Mouse (Mus musculus) forebrain, embryonic 15.5 days (tissue): Measurements from ENCODE around the gene Nt5c2. TPM values are rescaled to one million over a fixed set of nuclear protein-coding genes. Genes with fewer than 3 reads are reported as not detected.

Source experiments
- ATAC-seq: fragments of 200-750 bp; cut with Nextera tagmentation; replicated peaks from 2 replicates; pipeline ENCODE4 v1.8.0; 2017; ENCODE audit warnings: mild to moderate bottlenecking, moderate TSS enrichment, moderate library complexity
- H3K27ac ChIP-seq: fragments of 300-500 bp; sonication (generic); replicated peaks from 2 replicates; pipeline ENCODE4 v1.5.1; 2015; ENCODE audit warnings: mild to moderate bottlenecking, inconsistent platforms
- H3K27me3 ChIP-seq: fragments of 300-500 bp; sonication (generic); 2 replicates; pipeline ENCODE4 v1.6.1; 2015; ENCODE audit warnings: inconsistent platforms
- H3K36me3 ChIP-seq: fragments of 300-500 bp; sonication (generic); 2 replicates; pipeline ENCODE4 v1.6.1; 2015; ENCODE audit warnings: mild to moderate bottlenecking, inconsistent platforms
- H3K4me1 ChIP-seq: fragments of 300-500 bp; sonication (generic); 2 replicates; pipeline ENCODE4 v1.6.1; 2015; ENCODE audit warnings: inconsistent platforms
- H3K4me2 ChIP-seq: fragments of 300-500 bp; sonication (generic); replicated peaks from 2 replicates; pipeline ENCODE4 v1.6.1; 2015; ENCODE audit warnings: mild to moderate bottlenecking, inconsistent platforms
- H3K4me3 ChIP-seq: fragments of 300-500 bp; sonication (generic); 2 replicates; pipeline ENCODE4 v1.5.1; 2015; ENCODE audit warnings: mild to moderate bottlenecking, inconsistent platforms
- H3K9ac ChIP-seq: fragments of 300-500 bp; sonication (generic); replicated peaks from 2 replicates; pipeline ENCODE4 v1.6.1; 2015; ENCODE audit warnings: mild to moderate bottlenecking, inconsistent platforms
- H3K9me3 ChIP-seq: fragments of 300-500 bp; sonication (generic); 2 replicates; pipeline ENCODE4 v1.6.1; 2016; ENCODE audit warnings: inconsistent platforms
- WGBS: fragments of 180-500 bp; shearing (Covaris S2); methylation state at CpG from one replicate; pipeline ENCODE4 v1.1.7; 2015; ENCODE audit warnings: mixed read lengths; 5-methylcytosine and 5-hydroxymethylcytosine counted together
- polyA plus RNA-seq: library from polyadenylated mRNA; unstranded; fragments of >200 nt; fragmentation: Nextera tagmentation; extraction: Ambion mirVana; gene quantifications from 2 replicates; pipeline ENCODE4 v1.2.1, GENCODE M21; 2015

Nt5c2 gene
- polyA plus RNA-seq, 1 experiment from 2014 or later: 78.2 TPM

DNA sequence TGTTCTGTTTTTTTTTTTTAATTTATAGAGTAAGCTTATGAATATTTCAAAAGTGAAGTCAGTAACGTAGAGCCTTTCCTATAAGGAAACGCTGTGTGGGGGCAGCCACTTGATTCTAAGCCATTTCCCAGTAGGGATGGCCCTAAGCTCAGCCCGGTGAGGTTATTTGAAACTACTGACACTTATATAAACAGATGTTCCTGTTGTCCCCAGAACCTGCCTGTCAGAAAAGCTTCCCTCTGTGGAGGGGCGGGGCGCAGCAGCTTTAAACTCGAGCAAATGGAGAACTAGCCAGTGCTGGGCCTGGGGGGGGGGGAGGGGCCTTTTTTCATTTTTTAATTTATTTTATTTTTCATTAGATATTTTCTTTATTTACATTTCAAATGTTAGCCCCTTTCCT, 150.9 kb downstream of the Nt5c2 start:
- H3K27me3 ChIP-seq: no peaks in the 10 kb centered on the region
- no peak for ATAC-seq
- WGBS: 70% methylated on average over 6 of the region's 6 CpGs

DNA sequence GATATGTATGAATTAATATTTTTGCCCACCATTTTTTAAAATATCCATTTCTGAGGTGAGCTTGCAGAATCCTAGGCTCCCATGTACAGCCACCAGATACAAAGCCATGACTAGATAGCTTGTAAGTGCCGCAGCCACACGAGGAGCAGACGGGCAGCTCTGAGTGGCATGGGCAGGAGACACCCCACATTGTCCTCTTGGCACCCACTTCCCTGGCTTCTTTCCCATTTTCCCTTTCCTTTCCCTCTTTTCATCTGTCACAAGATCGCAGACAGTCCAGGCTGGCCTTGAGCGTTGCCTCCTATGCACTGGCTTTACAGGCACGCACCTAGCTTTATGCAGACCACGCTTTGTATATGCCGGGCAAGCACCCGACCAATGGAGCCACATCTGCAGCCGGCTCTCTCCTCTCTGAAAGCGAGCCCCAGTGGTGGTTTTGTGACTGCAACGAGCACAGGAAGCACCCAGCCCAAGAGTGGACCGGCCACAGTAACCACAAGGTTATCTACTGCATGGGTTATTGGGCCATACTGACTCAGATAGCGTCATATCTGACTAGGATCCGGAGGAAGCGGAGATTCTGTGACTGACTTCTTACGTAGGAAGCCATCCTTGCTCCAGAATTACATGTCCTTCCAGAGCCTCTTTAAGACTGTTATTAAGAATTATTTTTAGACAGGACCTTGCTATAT, 151.6 kb downstream of the Nt5c2 start:
- Histone ChIP-seq H3K4me1 (no peaks in the 10 kb centered on the region), H3K4me2 (no peak overlapping the region), H3K4me3 (no peak overlapping the region), H3K9ac (no peak overlapping the region), H3K27ac (no peak overlapping the region), H3K27me3 (no peaks in the 10 kb centered on the region), H3K36me3 (no peaks in the 10 kb centered on the region), H3K9me3 (no peaks in the 10 kb centered on the region)
- ATAC-seq: no peak
- 83% methylated on average over 17 of the region's 17 CpGs for WGBS

More for the DNA sequence above, 150.9 kb downstream of the Nt5c2 start:
- H3K36me3 ChIP-seq: no peaks in the 10 kb centered on the region
- no peaks in the 10 kb centered on the region for H3K4me1 ChIP-seq
- H3K9me3 ChIP-seq: no peaks in the 10 kb centered on the region
- no peak overlapping the region for H3K9ac ChIP-seq
- H3K4me2 ChIP-seq: no peak overlapping the region
- no peak overlapping the region for H3K4me3 ChIP-seq
- H3K27ac ChIP-seq: no peak overlapping the region

DNA sequence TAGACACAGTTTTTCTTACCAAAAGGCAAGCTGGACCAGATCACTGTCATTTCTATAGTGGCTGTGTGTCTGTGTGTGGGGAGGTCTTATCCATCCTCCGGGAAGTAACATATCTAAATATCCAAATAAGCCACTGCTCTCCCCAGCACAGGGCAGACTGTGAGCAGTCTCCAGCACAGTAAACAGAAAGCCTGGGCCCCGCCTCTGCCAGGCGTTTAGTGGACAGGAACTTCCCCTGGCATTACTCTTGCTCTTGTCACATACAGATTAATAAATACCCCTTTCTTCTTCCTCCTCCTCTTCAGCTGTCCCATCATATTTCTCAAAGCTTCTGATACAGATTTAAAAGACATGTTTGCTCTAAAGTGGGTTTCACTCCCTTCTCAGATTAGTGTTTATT, 152.4 kb downstream of the Nt5c2 start:
- Histone ChIP-seq H3K36me3 (no peaks in the 10 kb centered on the region), H3K4me3 (no peak overlapping the region), H3K27me3 (no peaks in the 10 kb centered on the region), H3K27ac (no peak overlapping the region), H3K9me3 (no peaks in the 10 kb centered on the region), H3K9ac (no peak overlapping the region), H3K4me2 (no peak overlapping the region), H3K4me1 (no peaks in the 10 kb centered on the region; the same call in 1 of the 2 replicates)
- ATAC-seq: no peak
- 64% methylated on average over 3 of the region's 3 CpGs for WGBS

- no peak overlapping the region for H3K27ac ChIP-seq
- H3K9ac ChIP-seq: no peak overlapping the region
- H3K36me3 ChIP-seq: no peaks in the 10 kb centered on the region
- H3K9me3 ChIP-seq: no peaks in the 10 kb centered on the region
- H3K4me3 ChIP-seq: no peak overlapping the region
- H3K4me1 ChIP-seq: peaks cover 5% of the 10 kb centered on the region; the same call in 1 of the 2 replicates
- 86% methylated on average over 7 of the region's 7 CpGs for WGBS
- no peaks in the 10 kb centered on the region for H3K27me3 ChIP-seq
- no peak for ATAC-seq
- H3K4me2 ChIP-seq: no peak overlapping the region
Measured at GRCm38 (mm10) chr19:46858200-46858599, 156.8 kb downstream of the Nt5c2 start.

DNA sequence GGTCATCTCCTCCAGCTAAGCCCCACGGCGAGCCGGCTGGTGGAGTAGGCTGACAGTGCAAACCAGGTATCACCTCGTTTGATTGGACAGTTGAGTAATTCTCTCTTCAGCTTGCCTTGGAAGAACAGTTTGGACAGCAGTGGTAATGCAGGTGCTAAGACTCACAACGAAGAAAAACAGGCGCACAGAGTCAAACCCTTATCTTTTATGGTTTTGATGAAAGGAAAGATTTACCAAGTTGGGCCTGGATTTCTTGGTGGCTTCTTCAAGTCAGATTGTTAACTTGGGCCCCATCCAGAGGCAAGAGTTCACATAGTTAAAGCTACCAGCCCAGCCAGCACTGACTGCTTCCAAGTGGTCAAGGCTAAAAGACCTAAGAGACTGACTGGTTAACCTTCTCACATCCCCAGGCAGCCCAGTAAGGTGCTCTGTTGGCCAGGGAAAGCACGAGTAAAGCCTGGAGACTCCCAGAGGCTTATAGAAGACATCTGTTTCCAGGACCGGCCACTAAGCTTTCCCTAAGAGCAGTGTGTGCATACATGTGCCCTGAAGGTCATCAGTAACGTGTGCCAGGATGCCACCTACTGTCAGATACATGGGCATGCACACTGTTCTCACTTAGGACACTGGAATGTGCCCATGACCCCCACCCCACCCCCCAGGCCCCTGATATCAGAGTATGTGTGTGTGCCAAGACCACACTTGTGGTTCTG, 157.5 kb downstream of the Nt5c2 start:
- WGBS: 64% methylated on average over 9 of the region's 9 CpGs
- ATAC-seq: no peak

DNA sequence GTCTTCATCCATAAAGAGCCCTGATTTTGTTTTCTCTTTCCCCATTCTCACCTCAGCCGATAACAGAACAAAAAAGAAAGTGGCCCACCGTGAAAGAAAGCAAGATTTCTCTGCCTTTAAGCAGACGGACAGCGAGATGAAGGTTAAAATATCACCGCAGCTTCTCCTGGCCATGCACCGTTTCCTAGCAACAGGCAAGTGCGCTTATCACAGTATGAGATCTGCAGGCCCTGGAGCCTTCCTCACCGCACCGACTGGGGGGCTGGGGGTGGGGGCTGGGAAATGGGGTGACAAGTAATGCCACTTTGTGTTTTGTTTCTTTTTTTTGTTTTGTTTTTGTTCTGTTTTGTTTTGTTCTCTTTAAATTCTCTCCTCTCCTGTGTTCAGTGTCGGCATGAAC, 158.2 kb downstream of the Nt5c2 start:
- Histone ChIP-seq H3K4me1 (peaks cover 5% of the 10 kb centered on the region; the same call in 1 of the 2 replicates), H3K4me3 (no peak overlapping the region), H3K36me3 (no peaks in the 10 kb centered on the region), H3K27ac (0 out of 2 replicates have a peak overlapping the region, but pooled peaks have one; percentile 4), H3K9ac (no peak overlapping the region), H3K4me2 (no peak overlapping the region), H3K9me3 (no peaks in the 10 kb centered on the region), H3K27me3 (no peaks in the 10 kb centered on the region)
- ATAC-seq: no peak
- 27% methylated on average over 10 of the region's 10 CpGs for WGBS

More for the DNA sequence above, 157.5 kb downstream of the Nt5c2 start:
- no peak overlapping the region for H3K4me2 ChIP-seq
- H3K36me3 ChIP-seq: no peaks in the 10 kb centered on the region
- H3K9me3 ChIP-seq: no peaks in the 10 kb centered on the region
- H3K27ac ChIP-seq: no peak overlapping the region
- no peak overlapping the region for H3K9ac ChIP-seq
- H3K4me3 ChIP-seq: no peak overlapping the region
- peaks cover 5% of the 10 kb centered on the region; the same call in 1 of the 2 replicates for H3K4me1 ChIP-seq
- H3K27me3 ChIP-seq: no peaks in the 10 kb centered on the region

DNA sequence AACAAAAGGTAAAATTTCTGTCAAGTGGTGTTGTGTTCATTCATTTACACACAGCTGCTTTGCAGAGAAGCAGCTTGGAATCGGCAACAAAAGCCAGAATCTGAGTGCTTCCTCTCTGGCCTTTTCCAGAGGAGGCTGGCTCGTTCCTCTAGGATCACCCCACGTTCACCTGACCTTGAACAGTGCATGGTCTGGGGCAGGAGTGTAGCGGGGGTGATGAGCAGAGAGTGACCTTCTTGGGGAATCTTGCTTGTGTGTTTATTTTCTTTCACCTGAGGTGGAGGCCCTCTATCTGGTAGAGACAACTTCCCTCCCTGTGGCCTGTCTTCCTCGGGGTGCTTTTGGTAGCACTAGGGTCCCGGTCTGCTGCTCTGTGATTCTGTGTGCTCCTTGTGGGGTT, 158.7 kb downstream of the Nt5c2 start:
- 61% methylated on average over 6 of the region's 6 CpGs for WGBS
- no peak for ATAC-seq

DNA sequence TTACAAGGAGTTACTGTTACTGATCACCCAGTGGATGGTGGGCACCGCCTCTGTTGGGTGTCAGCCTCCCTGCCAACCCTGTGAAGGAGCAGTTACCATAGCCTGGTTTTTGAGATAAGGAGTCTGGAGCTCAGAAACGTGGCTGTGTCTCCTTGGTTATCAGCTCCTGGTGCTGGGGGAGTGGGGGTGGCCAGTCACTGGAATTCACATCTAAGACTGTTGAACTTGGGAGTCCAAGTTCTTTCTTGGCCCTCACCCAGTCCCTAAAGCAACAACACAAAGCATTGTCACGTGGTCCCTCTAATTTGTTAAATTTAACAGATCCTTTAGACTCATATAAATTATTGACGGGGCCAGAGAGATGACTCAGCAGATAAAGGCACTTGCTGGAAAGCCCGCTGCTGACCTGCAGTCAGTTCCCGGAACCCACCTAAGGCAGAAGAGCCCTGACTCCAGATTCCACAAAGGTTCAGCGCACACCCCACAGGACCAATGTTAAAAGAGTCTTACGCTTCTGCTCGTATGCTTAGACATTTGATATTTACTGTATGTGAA, 165.4 kb downstream of the Nt5c2 start:
- Histone ChIP-seq H3K27ac (no peak overlapping the region), H3K9ac (no peak overlapping the region), H3K27me3 (no peaks in the 10 kb centered on the region), H3K4me1 (0 out of 2 replicates have a peak, but pooled peaks cover 2% of the 10 kb centered on the region), H3K4me3 (no peak overlapping the region), H3K4me2 (no peak overlapping the region), H3K9me3 (no peaks in the 10 kb centered on the region), H3K36me3 (no peaks in the 10 kb centered on the region)
- WGBS: 84% methylated on average over 9 of the region's 9 CpGs
- ATAC-seq: no peak

More for the DNA sequence above, 158.7 kb downstream of the Nt5c2 start:
- Histone ChIP-seq H3K36me3 (no peaks in the 10 kb centered on the region), H3K4me2 (no peak overlapping the region), H3K4me3 (no peak overlapping the region), H3K4me1 (peaks cover 5% of the 10 kb centered on the region; the same call in 1 of the 2 replicates), H3K27ac (0 out of 2 replicates have a peak overlapping the region, but pooled peaks have one; percentile 4), H3K9ac (no peak overlapping the region), H3K9me3 (no peaks in the 10 kb centered on the region), H3K27me3 (no peaks in the 10 kb centered on the region)

GRCm38 (mm10) chr19:46848381-46849268, 166.3 kb downstream of the Nt5c2 start:
- no peaks in the 10 kb centered on the region for H3K36me3 ChIP-seq
- WGBS: 45% methylated on average over 14 of the region's 14 CpGs
- H3K9ac ChIP-seq: no peak overlapping the region
- no peak overlapping the region for H3K27ac ChIP-seq
- H3K4me1 ChIP-seq: 0 out of 2 replicates have a peak, but pooled peaks cover 2% of the 10 kb centered on the region
- no peaks in the 10 kb centered on the region for H3K9me3 ChIP-seq
- no peak overlapping the region for H3K4me2 ChIP-seq
- no peak for ATAC-seq
- no peaks in the 10 kb centered on the region for H3K27me3 ChIP-seq
- H3K4me3 ChIP-seq: no peak overlapping the region

GRCm38 (mm10) chr19:46846459-46846858, 168.5 kb downstream of the Nt5c2 start:
- WGBS: 86% methylated on average over 5 of the region's 5 CpGs
- Histone ChIP-seq H3K9ac (no peak overlapping the region), H3K27ac (no peak overlapping the region), H3K9me3 (no peaks in the 10 kb centered on the region), H3K36me3 (no peaks in the 10 kb centered on the region), H3K27me3 (no peaks in the 10 kb centered on the region), H3K4me1 (0 out of 2 replicates have a peak, but pooled peaks cover 2% of the 10 kb centered on the region), H3K4me3 (no peak overlapping the region), H3K4me2 (no peak overlapping the region)
- no peak for ATAC-seq

GRCm38 (mm10) chr19:46846056-46846455, 168.9 kb downstream of the Nt5c2 start:
- 85% methylated on average over 7 of the region's 7 CpGs for WGBS
- ATAC-seq: no peak

More at GRCm38 (mm10) chr19:46846056-46846455, 168.9 kb downstream of the Nt5c2 start:
- H3K27me3 ChIP-seq: no peaks in the 10 kb centered on the region
- H3K36me3 ChIP-seq: no peaks in the 10 kb centered on the region
- no peak overlapping the region for H3K4me2 ChIP-seq
- no peaks in the 10 kb centered on the region for H3K9me3 ChIP-seq
- 0 out of 2 replicates have a peak, but pooled peaks cover 2% of the 10 kb centered on the region for H3K4me1 ChIP-seq
- H3K4me3 ChIP-seq: no peak overlapping the region
- no peak overlapping the region for H3K9ac ChIP-seq
- no peak overlapping the region for H3K27ac ChIP-seq
